In the genomic region with DNA sequence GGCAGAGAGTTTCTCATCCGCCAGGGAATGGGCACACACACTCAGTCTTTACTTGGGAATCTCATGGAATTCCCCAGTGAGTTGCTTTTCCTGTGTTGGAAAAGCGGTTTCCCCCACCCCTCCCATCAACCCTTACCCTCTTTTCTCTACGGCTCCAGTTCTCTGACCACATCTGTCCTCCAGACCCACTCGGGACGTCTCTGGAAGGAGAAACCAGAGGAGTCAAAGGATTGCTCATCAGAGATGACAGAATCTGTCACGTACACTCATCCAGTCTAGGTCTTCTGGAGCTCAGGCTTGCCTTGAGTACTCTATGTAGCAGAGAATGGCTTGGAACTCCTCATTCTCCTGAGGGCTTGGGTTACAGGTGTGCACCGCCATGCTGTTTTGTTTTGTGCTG, we compare ENCODE assay signal across 29 mouse cellular contexts. TPM values are rescaled to one million over a fixed set of nuclear protein-coding genes. Genes with fewer than 3 reads are reported as not detected.
DNase-seq lines count a peak whose midpoint lies in the region; ATAC-seq lines count a peak whose summit lies in the region.
"Had no signal": no experiment of that assay in that cellular context is flagged by ENCODE, and none has a peak within 500 bp of the region (broad histone marks: within the 10 kb centered on the region; RNA-seq: fewer than 3 reads in every experiment).

No protein-coding gene starts in this region.

- H3K4me1 ChIP-seq in midbrain, embryonic 11.5 days (ENCODE audit: control insufficient read depth, insufficient read depth, low read length) = no peaks in the 10 kb centered on the region
- H3K4me1 ChIP-seq in midbrain, embryonic 16.5 days (ENCODE audit: control insufficient read depth, insufficient read depth, low read length) = no peaks in the 10 kb centered on the region
- H3K4me1 ChIP-seq in embryonic facial prominence, embryonic 14.5 days (ENCODE audit: control insufficient read depth, insufficient read depth, low read length) = no peaks in the 10 kb centered on the region
- H3K4me1 ChIP-seq: heart, embryonic 13.5 days; hindbrain, embryonic 15.5 days had no signal

- no peaks in the 10 kb centered on the region for H3K27me3 ChIP-seq in midbrain, embryonic 11.5 days (ENCODE audit: control insufficient read depth, insufficient read depth, low read length)
- no peaks in the 10 kb centered on the region for H3K27me3 ChIP-seq in midbrain, embryonic 16.5 days (ENCODE audit: control insufficient read depth, insufficient read depth, low read depth, low read length)
- no peaks in the 10 kb centered on the region for H3K27me3 ChIP-seq in embryonic facial prominence, embryonic 14.5 days (replicated peaks; ENCODE audit: control insufficient read depth, insufficient read depth, low read length)
- H3K27me3 ChIP-seq: heart, embryonic 13.5 days; hindbrain, embryonic 15.5 days had no signal

- no peak overlapping the region for H3K9ac ChIP-seq in midbrain, embryonic 11.5 days (ENCODE audit: low read length)
- H3K9ac ChIP-seq in midbrain, embryonic 16.5 days (ENCODE audit: low read depth, low read length) = no peak overlapping the region
- H3K9ac ChIP-seq in embryonic facial prominence, embryonic 14.5 days (ENCODE audit: low read depth, low read length) = no peak overlapping the region
- H3K9ac ChIP-seq: heart, embryonic 13.5 days; hindbrain, embryonic 15.5 days had no signal

- peak; percentile 56 for DNase-seq in midbrain, embryonic 11.5 days (ENCODE audit: low spot score, missing footprints)
- peak; percentile 54 for DNase-seq in NIH3T3 (ENCODE audit: low read depth)
- DNase-seq in embryonic facial prominence, embryonic 14.5 days (ENCODE audit: low spot score) = peak; percentile 45
- no peak for DNase-seq in cerebellum, postnatal 14 days
- DNase-seq: adrenal gland, adult 2 months; adrenal gland, postnatal 36 days; B cell, adult 2 months; cerebellum, adult 11 months; cerebellum, adult 8-10 months; cerebellum, postnatal 36 days; gastrocnemius, postnatal 10 days; heart, adult 2 months; heart, postnatal 36 days; kidney, adult 2 months had no signal

- no peak overlapping the region for H3K4me3 ChIP-seq in midbrain, embryonic 11.5 days (ENCODE audit: low read depth, low read length)
- H3K4me3 ChIP-seq in midbrain, embryonic 16.5 days (ENCODE audit: low read depth, low read length) = no peak overlapping the region
- no peak overlapping the region for H3K4me3 ChIP-seq in embryonic facial prominence, embryonic 14.5 days (ENCODE audit: low read depth, low read length)
- H3K4me3 ChIP-seq: forebrain, embryonic 10.5 days; heart, adult 2 months; heart, embryonic 13.5 days; hindbrain, embryonic 15.5 days had no signal

- ATAC-seq in midbrain, embryonic 11.5 days (ENCODE audit: low FRiP score) = no peak
- no peak for ATAC-seq in midbrain, embryonic 16.5 days
- ATAC-seq in embryonic facial prominence, embryonic 14.5 days (ENCODE audit: low read depth) = no peak
- no peak for ATAC-seq in megakaryocyte-erythroid progenitor cell, adult 5-6 weeks (replicated peaks; ENCODE audit: low FRiP score, low TSS enrichment, poor library complexity, severe bottlenecking)
- ATAC-seq in erythroid progenitor cell, adult 5-6 weeks (replicated peaks; ENCODE audit: low FRiP score, poor library complexity, severe bottlenecking) = no peak
- ATAC-seq: activated CD4-positive, CD25-positive, alpha-beta regulatory T cell, adult 4 months; CD4-positive, CD25-positive, alpha-beta regulatory T cell, adult 4 months; forebrain, embryonic 16.5 days; intestine, embryonic 16.5 days; Patski had no signal

- H3K9me3 ChIP-seq in midbrain, embryonic 11.5 days (ENCODE audit: control insufficient read depth, low read length) = no peaks in the 10 kb centered on the region
- no peaks in the 10 kb centered on the region for H3K9me3 ChIP-seq in midbrain, embryonic 16.5 days (replicated peaks; ENCODE audit: control insufficient read depth, low read length, poor library complexity, severe bottlenecking)
- H3K9me3 ChIP-seq in embryonic facial prominence, embryonic 14.5 days (ENCODE audit: control insufficient read depth, low read length) = peaks cover 6% of the 10 kb centered on the region; the same call in 1 of the 2 replicates
- H3K9me3 ChIP-seq: hindbrain, embryonic 15.5 days had no signal

- H3K27ac ChIP-seq in midbrain, embryonic 11.5 days (ENCODE audit: low read depth, low read length) = no peak overlapping the region
- no peak overlapping the region for H3K27ac ChIP-seq in midbrain, embryonic 16.5 days (ENCODE audit: low read length)
- peak overlapping the region; percentile 48; the same call in 1 of the 2 replicates for H3K27ac ChIP-seq in embryonic facial prominence, embryonic 14.5 days (replicated peaks; ENCODE audit: low read depth, low read length)
- H3K27ac ChIP-seq: forebrain, embryonic 10.5 days; heart, adult 2 months; heart, embryonic 13.5 days; hindbrain, embryonic 15.5 days had no signal

- 75% methylated on average over 7 of the region's 7 CpGs for WGBS in midbrain, embryonic 11.5 days
- WGBS in midbrain, embryonic 16.5 days = 76% methylated on average over 7 of the region's 7 CpGs
- 50% methylated on average over 7 of the region's 7 CpGs for WGBS in embryonic facial prominence, embryonic 14.5 days

- no peaks in the 10 kb centered on the region for H3K36me3 ChIP-seq in midbrain, embryonic 11.5 days (ENCODE audit: control insufficient read depth, insufficient read depth, low read length)
- H3K36me3 ChIP-seq in midbrain, embryonic 16.5 days (ENCODE audit: control insufficient read depth, insufficient read depth, low read length) = no peaks in the 10 kb centered on the region
- H3K36me3 ChIP-seq in embryonic facial prominence, embryonic 14.5 days (ENCODE audit: control insufficient read depth, insufficient read depth, low read length) = no peaks in the 10 kb centered on the region
- H3K36me3 ChIP-seq: forebrain, embryonic 10.5 days; heart, embryonic 13.5 days; hindbrain, embryonic 15.5 days had no signal

- no peak overlapping the region for H3K4me2 ChIP-seq in midbrain, embryonic 11.5 days
- no peak overlapping the region for H3K4me2 ChIP-seq in midbrain, embryonic 16.5 days (ENCODE audit: low read length)
- H3K4me2 ChIP-seq in embryonic facial prominence, embryonic 14.5 days (ENCODE audit: low read depth, low read length) = no peak overlapping the region
- H3K4me2 ChIP-seq: heart, embryonic 13.5 days; hindbrain, embryonic 15.5 days had no signal

RNA-seq across cellular contexts. Expression of gene Aoc3, which starts 18.4 kb away (rescaled TPM):
- not detected in 2 replicates for polyA plus RNA-seq in midbrain, embryonic 11.5 days (2014; fragmentation: Nextera tagmentation; extraction: Ambion mirVana)
- polyA plus RNA-seq in midbrain, embryonic 16.5 days (2015; fragmentation: Nextera tagmentation; extraction: Ambion mirVana) = 0.13 and 0.14 TPM in 2 replicates
- polyA plus RNA-seq in embryonic facial prominence, embryonic 14.5 days (2014; fragmentation: Nextera tagmentation; extraction: Ambion mirVana) = 2.0 and 2.4 TPM in 2 replicates
- total RNA-seq in megakaryocyte-erythroid progenitor cell, adult 5-6 weeks (2014; fragmentation: Nextera tagmentation) = not detected in 2 replicates
- 0.69 TPM in 1 of 2 replicates, not detected in the other for total RNA-seq in megakaryocyte-erythroid progenitor cell, adult 5-6 weeks (2017)
- 2.5 TPM in 1 of 2 replicates, not detected in the other for total RNA-seq in erythroid progenitor cell, adult 5-6 weeks (2015; ENCODE audit: low replicate concordance)
- total RNA-seq in erythroid progenitor cell, adult 5-6 weeks (2017; ENCODE audit: low replicate concordance) = 0.51 TPM in 1 of 2 replicates, not detected in the other
- polyA plus RNA-seq: activated CD4-positive, CD25-positive, alpha-beta regulatory T cell, adult 4 months; CD4-positive, CD25-positive, alpha-beta regulatory T cell, adult 4 months; forebrain, embryonic 10.5 days; hindbrain, embryonic 11.5 days had no signal

RNA-seq across cellular contexts. Expression of gene G6pc, which starts 18.6 kb away (rescaled TPM):
- polyA plus RNA-seq in midbrain, embryonic 11.5 days (2014; fragmentation: Nextera tagmentation; extraction: Ambion mirVana) = not detected in 2 replicates
- not detected in 2 replicates for polyA plus RNA-seq in midbrain, embryonic 16.5 days (2015; fragmentation: Nextera tagmentation; extraction: Ambion mirVana)
- polyA plus RNA-seq in embryonic facial prominence, embryonic 14.5 days (2014; fragmentation: Nextera tagmentation; extraction: Ambion mirVana) = not detected in 2 replicates
- total RNA-seq in megakaryocyte-erythroid progenitor cell, adult 5-6 weeks (2014; fragmentation: Nextera tagmentation) = not detected in 2 replicates
- total RNA-seq in megakaryocyte-erythroid progenitor cell, adult 5-6 weeks (2017) = not detected in 2 replicates
- total RNA-seq in erythroid progenitor cell, adult 5-6 weeks (2015; ENCODE audit: low replicate concordance) = not detected in 2 replicates
- total RNA-seq in erythroid progenitor cell, adult 5-6 weeks (2017; ENCODE audit: low replicate concordance) = not detected in 2 replicates
- total RNA-seq: heart, adult 2 months; heart, postnatal 36 days; MEL had no signal
- polyA plus RNA-seq: activated CD4-positive, CD25-positive, alpha-beta regulatory T cell, adult 4 months; CD4-positive, CD25-positive, alpha-beta regulatory T cell, adult 4 months; embryonic facial prominence, embryonic 11.5 days; forebrain, embryonic 10.5 days; forebrain, embryonic 16.5 days; frontal cortex, adult 2 months; heart, adult 2 months; heart, embryonic 13.5 days; hindbrain, embryonic 11.5 days; hindbrain, embryonic 15.5 days; Patski had no signal

RNA-seq across cellular contexts. Expression of gene Aoc2, which starts 23.9 kb away (rescaled TPM):
- polyA plus RNA-seq in midbrain, embryonic 11.5 days (2014; fragmentation: Nextera tagmentation; extraction: Ambion mirVana) = 1.3 and 1.4 TPM in 2 replicates
- 2.0 and 2.2 TPM in 2 replicates for polyA plus RNA-seq in midbrain, embryonic 16.5 days (2015; fragmentation: Nextera tagmentation; extraction: Ambion mirVana)
- polyA plus RNA-seq in embryonic facial prominence, embryonic 14.5 days (2014; fragmentation: Nextera tagmentation; extraction: Ambion mirVana) = 0.75 and 0.82 TPM in 2 replicates
- total RNA-seq in megakaryocyte-erythroid progenitor cell, adult 5-6 weeks (2014; fragmentation: Nextera tagmentation) = 7.6 and 11.5 TPM in 2 replicates
- total RNA-seq in megakaryocyte-erythroid progenitor cell, adult 5-6 weeks (2017) = 1.9 and 2.9 TPM in 2 replicates
- 25.2 and 38.6 TPM in 2 replicates for total RNA-seq in erythroid progenitor cell, adult 5-6 weeks (2015; ENCODE audit: low replicate concordance)
- total RNA-seq in erythroid progenitor cell, adult 5-6 weeks (2017; ENCODE audit: low replicate concordance) = 12.8 and 18.9 TPM in 2 replicates

RNA-seq across cellular contexts. Expression of gene Psme3, which starts 32.8 kb away (rescaled TPM):
- 146 and 154 TPM in 2 replicates for polyA plus RNA-seq in midbrain, embryonic 11.5 days (2014; fragmentation: Nextera tagmentation; extraction: Ambion mirVana)
- 107 and 121 TPM in 2 replicates for polyA plus RNA-seq in midbrain, embryonic 16.5 days (2015; fragmentation: Nextera tagmentation; extraction: Ambion mirVana)
- polyA plus RNA-seq in embryonic facial prominence, embryonic 14.5 days (2014; fragmentation: Nextera tagmentation; extraction: Ambion mirVana) = 98.0 and 106 TPM in 2 replicates
- total RNA-seq in megakaryocyte-erythroid progenitor cell, adult 5-6 weeks (2014; fragmentation: Nextera tagmentation) = 239 and 277 TPM in 2 replicates
- 176 and 226 TPM in 2 replicates for total RNA-seq in megakaryocyte-erythroid progenitor cell, adult 5-6 weeks (2017)
- 425 and 456 TPM in 2 replicates for total RNA-seq in erythroid progenitor cell, adult 5-6 weeks (2015; ENCODE audit: low replicate concordance)
- total RNA-seq in erythroid progenitor cell, adult 5-6 weeks (2017; ENCODE audit: low replicate concordance) = 261 and 313 TPM in 2 replicates

RNA-seq across cellular contexts. Expression of gene Becn1, which starts 46.7 kb away (rescaled TPM):
- polyA plus RNA-seq in midbrain, embryonic 11.5 days (2014; fragmentation: Nextera tagmentation; extraction: Ambion mirVana) = 163 and 179 TPM in 2 replicates
- 159 and 177 TPM in 2 replicates for polyA plus RNA-seq in midbrain, embryonic 16.5 days (2015; fragmentation: Nextera tagmentation; extraction: Ambion mirVana)
- polyA plus RNA-seq in embryonic facial prominence, embryonic 14.5 days (2014; fragmentation: Nextera tagmentation; extraction: Ambion mirVana) = 134 and 139 TPM in 2 replicates
- 86.7 and 98.7 TPM in 2 replicates for total RNA-seq in megakaryocyte-erythroid progenitor cell, adult 5-6 weeks (2014; fragmentation: Nextera tagmentation)
- 160 and 162 TPM in 2 replicates for total RNA-seq in megakaryocyte-erythroid progenitor cell, adult 5-6 weeks (2017)
- total RNA-seq in erythroid progenitor cell, adult 5-6 weeks (2015; ENCODE audit: low replicate concordance) = 71.4 and 72.5 TPM in 2 replicates
- total RNA-seq in erythroid progenitor cell, adult 5-6 weeks (2017; ENCODE audit: low replicate concordance) = 273 TPM in 2 replicates

Comparison
In these comparisons a context has a peak if more than half of its experiments do, and no peak if none do; other contexts are left out.
1. DNase-seq: peak in midbrain, embryonic 11.5 days (single experiment), NIH3T3 (single experiment) and embryonic facial prominence, embryonic 14.5 days (single experiment); none in cerebellum, postnatal 14 days (0 of 2).